Mouse (Mus musculus) kidney, adult 2 months (tissue): ENCODE results near the gene Erh. TPM values are rescaled to one million over a fixed set of nuclear protein-coding genes. Genes with fewer than 3 reads are reported as not detected.

Experiments
- DNase-seq: peaks from one replicate; pipeline ENCODE4 v3.0.0; 2021
- H3K27ac ChIP-seq: fragments of 200-500 bp; 2 replicates; pipeline ENCODE4 v1.5.1; 2012; ENCODE audit warnings: low read depth, low read length, control low read depth, inconsistent platforms; ENCODE audit not compliant: insufficient read depth
- H3K27me3 ChIP-seq: fragments of 200-500 bp; replicated peaks from 2 replicates; pipeline ENCODE4 v1.6.1; 2012; ENCODE audit warnings: mild to moderate bottlenecking, moderate library complexity, low read length, inconsistent platforms; ENCODE audit not compliant: control insufficient read depth, insufficient read depth
- H3K36me3 ChIP-seq: fragments of 200-500 bp; 2 replicates; pipeline ENCODE4 v1.6.1; 2012; ENCODE audit warnings: mild to moderate bottlenecking, moderate library complexity, low read length, inconsistent platforms; ENCODE audit not compliant: control insufficient read depth, insufficient read depth
- H3K4me1 ChIP-seq: fragments of 200-500 bp; 2 replicates; pipeline ENCODE4 v1.6.1; 2011; ENCODE audit warnings: low read length; ENCODE audit not compliant: control insufficient read depth, insufficient read depth
- H3K4me3 ChIP-seq: fragments of 200-500 bp; 2 replicates; pipeline ENCODE4 v1.5.1; 2011; ENCODE audit warnings: mild to moderate bottlenecking, low read depth, low read length, control low read depth; ENCODE audit not compliant: insufficient read depth
- CTCF ChIP-seq: fragments of 200-500 bp; conservative IDR thresholded peaks from 2 replicates; pipeline ENCODE4 v1.5.1; 2011; ENCODE audit warnings: low read depth, mild to moderate bottlenecking, control low read depth, low read length, moderate library complexity, mixed read lengths; ENCODE audit not compliant: insufficient read depth, insufficient read length
- POLR2A ChIP-seq: fragments of 200-500 bp; IDR thresholded peaks from one replicate; pipeline ENCODE4 v1.6.1; 2011; ENCODE audit warnings: low read depth, low read length, control low read depth
- WGBS: fragments of 180-500 bp; shearing (Covaris S2); methylation state at CpG from one replicate; pipeline ENCODE4 v1.1.7; 2018; 5-methylcytosine and 5-hydroxymethylcytosine counted together
- polyA plus RNA-seq: library from polyadenylated mRNA; depleted of rRNA; stranded (reverse); fragments of >200 nt; gene quantifications from 2 replicates; pipeline ENCODE4 v1.2.3, GENCODE M21; 2012

The Erh gene
- polyA plus RNA-seq, 1 experiment = 36.8 TPM

DNA sequence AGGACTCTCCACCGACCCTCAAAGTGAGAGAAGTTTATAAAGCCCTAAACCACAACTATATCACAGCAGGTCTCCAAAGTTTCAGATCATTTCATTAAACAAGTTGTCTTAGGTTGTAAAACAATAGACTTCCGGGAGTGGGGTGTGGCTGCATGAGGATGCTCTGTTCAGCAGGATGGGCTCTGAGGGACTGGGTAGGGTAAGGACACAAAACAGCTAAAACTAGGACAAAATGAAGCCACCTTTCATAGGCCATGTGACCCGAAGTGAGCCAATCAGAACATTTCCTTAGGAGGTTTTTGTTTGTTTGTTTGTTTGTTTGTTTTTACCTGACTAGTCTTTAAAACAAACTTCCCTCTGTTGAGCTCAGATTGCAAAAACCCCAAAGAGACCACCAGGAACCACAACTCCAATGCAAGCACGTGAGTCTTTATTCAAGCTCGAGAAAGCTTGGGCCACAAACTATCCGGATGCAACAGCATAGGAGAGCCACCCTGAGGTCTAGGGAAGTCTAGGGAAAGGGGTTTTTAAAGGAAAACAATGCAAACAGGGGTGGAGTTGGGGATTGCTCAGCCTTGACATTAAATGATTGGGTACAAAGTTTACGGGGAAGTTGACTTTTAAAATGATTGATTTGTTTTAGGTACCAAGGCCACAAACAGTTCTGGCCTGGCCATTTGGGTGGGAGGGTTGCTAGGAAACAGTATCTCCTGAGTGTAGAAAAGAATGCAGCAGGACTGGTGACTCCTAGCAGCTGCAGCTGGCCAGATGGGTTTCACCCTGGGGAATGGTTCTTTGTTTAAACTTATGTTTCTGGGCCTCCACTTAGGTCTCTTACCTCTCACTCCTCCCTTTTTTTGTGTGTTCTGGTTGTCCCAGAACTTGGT, 28.5 kb downstream of the Erh start:
- TF ChIP-seq CTCF = no peak
- TF ChIP-seq POLR2A = no peak
- H3K27ac ChIP-seq = no peak overlapping the region
- H3K4me3 ChIP-seq = no peak overlapping the region
- no peaks in the 10 kb centered on the region for H3K36me3 ChIP-seq
- H3K4me1 ChIP-seq = no peaks in the 10 kb centered on the region
- no peak for DNase-seq
- WGBS = 47% methylated on average over 7 of the region's 7 CpGs
- no peaks in the 10 kb centered on the region for H3K27me3 ChIP-seq

DNA sequence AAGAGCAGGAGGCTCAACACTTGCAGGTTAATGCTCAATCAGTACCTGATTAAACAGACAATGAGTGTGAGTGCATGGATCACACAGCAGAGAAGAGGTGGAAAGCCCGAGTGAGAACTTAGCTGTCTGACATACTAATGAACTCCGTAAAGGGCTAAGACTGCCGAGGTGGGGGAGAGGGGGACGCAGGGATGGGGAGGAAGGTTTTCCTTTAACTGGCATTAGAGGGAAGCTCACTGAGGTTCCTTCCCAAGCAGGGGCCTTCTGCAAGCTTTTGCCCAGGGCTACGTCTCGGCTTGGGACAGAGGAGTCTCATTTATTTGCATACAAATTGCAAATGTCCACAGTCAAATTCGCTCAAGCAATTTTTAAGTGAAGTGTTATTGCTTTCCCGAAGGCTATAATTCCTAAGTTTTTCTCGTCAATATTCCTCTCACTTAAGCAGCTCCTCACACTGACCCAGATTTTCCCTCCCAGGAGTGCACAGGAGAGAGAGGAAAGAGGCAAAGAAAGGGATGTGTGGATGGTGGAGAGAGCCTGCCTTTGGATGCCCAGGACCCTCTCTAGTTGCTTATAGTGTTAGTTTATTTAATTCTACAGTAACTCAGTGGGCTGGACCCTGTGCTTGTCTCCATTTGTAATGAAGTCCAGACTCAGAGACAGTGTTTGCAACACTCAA, 31.9 kb downstream of the Erh start:
- DNase-seq = no peak
- 46% methylated on average over 9 of the region's 9 CpGs for WGBS

DNA sequence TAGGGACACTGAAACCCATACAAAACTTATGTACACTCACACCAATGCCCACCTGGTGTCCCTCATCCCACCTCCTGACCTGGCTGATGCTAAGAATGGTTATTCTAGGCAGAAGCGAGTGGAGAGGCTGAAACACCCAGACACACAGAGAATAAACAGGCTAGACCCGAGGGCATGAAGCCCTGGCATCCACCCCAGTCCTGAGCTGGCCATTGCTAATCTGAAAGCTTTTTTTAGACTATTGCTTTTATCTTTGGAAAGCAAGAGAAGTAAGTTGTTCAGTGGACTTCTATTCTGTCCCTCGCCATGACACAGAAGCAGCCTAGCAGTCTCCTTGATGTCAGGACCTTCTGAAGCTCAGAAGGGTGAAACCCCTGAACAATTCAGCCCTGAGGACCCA, 34.2 kb downstream of the Erh start:
- no peak for TF ChIP-seq CTCF
- no peak for TF ChIP-seq POLR2A
- no peaks in the 10 kb centered on the region for H3K36me3 ChIP-seq
- no peak for DNase-seq
- H3K27me3 ChIP-seq = no peaks in the 10 kb centered on the region
- H3K27ac ChIP-seq = no peak overlapping the region
- no peaks in the 10 kb centered on the region for H3K4me1 ChIP-seq
- no peak overlapping the region for H3K4me3 ChIP-seq
- WGBS = 71% methylated on average over 3 of the region's 3 CpGs

More for the DNA sequence above, 31.9 kb downstream of the Erh start:
- Histone ChIP-seq H3K27ac (no peak overlapping the region), H3K27me3 (no peaks in the 10 kb centered on the region), H3K4me1 (no peaks in the 10 kb centered on the region), H3K36me3 (no peaks in the 10 kb centered on the region), H3K4me3 (no peak overlapping the region)
- TF ChIP-seq CTCF = no peak
- TF ChIP-seq POLR2A = no peak

GRCm38 (mm10) chr12:80608576-80608975, 35.6 kb downstream of the Erh start:
- Histone ChIP-seq H3K4me3 (no peak overlapping the region), H3K36me3 (no peaks in the 10 kb centered on the region), H3K27ac (no peak overlapping the region), H3K4me1 (no peaks in the 10 kb centered on the region), H3K27me3 (no peaks in the 10 kb centered on the region)
- WGBS = 83% methylated on average over 1 of the region's 1 CpGs
- no peak for TF ChIP-seq CTCF
- no peak for TF ChIP-seq POLR2A
- DNase-seq = no peak

- H3K27ac ChIP-seq = no peak overlapping the region
Observed at GRCm38 (mm10) chr12:80604218-80604617, 39.9 kb downstream of the Erh start.

DNA sequence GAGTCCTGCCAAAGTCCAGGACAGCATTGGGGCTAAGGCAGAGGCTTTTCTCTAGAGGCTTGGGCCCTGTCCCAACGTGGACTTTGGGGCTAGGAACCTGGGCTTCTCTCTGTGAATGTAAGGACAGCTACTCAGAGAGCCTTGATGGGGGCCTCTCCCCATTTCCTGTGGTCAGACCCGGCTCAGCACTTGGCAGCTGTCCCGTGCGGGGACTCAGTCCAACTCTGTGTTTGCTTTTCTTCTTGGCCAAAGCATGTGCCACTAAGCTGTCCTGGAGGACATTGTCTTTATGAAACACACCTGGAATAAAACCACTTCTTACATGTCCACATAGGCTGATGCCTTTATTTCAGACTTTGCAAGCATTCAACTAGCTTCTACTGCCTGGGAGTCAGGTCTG, 40.6 kb downstream of the Erh start:
- H3K4me1 ChIP-seq = no peaks in the 10 kb centered on the region
- TF ChIP-seq CTCF = no peak
- TF ChIP-seq POLR2A = no peak
- no peak overlapping the region for H3K27ac ChIP-seq
- no peaks in the 10 kb centered on the region for H3K36me3 ChIP-seq
- no peak overlapping the region for H3K4me3 ChIP-seq
- 28% methylated on average over 4 of the region's 4 CpGs for WGBS
- peak; percentile 42 for DNase-seq
- no peaks in the 10 kb centered on the region for H3K27me3 ChIP-seq

More at GRCm38 (mm10) chr12:80604218-80604617, 39.9 kb downstream of the Erh start:
- 88% methylated on average over 2 of the region's 2 CpGs for WGBS
- Histone ChIP-seq H3K36me3 (no peaks in the 10 kb centered on the region), H3K4me3 (no peak overlapping the region), H3K27me3 (no peaks in the 10 kb centered on the region), H3K4me1 (no peaks in the 10 kb centered on the region)
- DNase-seq = no peak
- TF ChIP-seq POLR2A (no peak), CTCF (no peak)

DNA sequence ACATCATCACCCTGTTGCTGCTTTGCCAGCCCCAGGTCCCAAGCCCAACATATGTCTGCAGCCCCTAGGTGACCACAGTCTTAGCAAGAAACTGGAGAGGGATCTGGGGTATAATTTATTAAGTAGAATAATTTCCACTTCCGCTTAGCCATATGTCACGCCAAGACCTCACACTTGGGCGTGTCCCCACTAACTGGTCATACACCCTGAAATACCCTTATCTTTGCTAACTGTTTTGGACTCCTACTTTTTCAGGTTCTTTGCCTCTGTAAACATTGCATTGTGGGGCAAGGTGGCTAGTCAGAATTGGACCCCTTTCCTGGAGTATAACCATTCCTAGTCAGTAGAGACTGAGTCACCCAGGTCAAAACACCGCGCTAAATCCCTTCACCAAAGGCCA, 41.7 kb downstream of the Erh start:
- no peak overlapping the region for H3K27ac ChIP-seq
- no peak for TF ChIP-seq POLR2A
- no peak for TF ChIP-seq CTCF
- H3K4me1 ChIP-seq = no peaks in the 10 kb centered on the region
- H3K36me3 ChIP-seq = no peaks in the 10 kb centered on the region
- H3K27me3 ChIP-seq = no peaks in the 10 kb centered on the region
- no peak overlapping the region for H3K4me3 ChIP-seq
- WGBS = 94% methylated on average over 5 of the region's 5 CpGs
- DNase-seq = no peak
